Mouse (Mus musculus) heart, postnatal 25 days (tissue): Measurements from ENCODE around the gene Gm17469. TPM values are rescaled to one million over a fixed set of nuclear protein-coding genes. Genes with fewer than 3 reads are reported as not detected.
"Not testable (repeated sequence)": the region's sequence is repeated elsewhere in the genome, so short reads cannot be mapped to it uniquely, and the experiment has no call there.

Experiments
- DNase-seq: peaks from one replicate; pipeline ENCODE4 v3.0.0; 2022; ENCODE audit warnings: low spot score
- intact Hi-C: fragments of 180-260 bp; cut with DNase I; formaldehyde crosslinking; loops from one replicate; pipeline ENCODE4 v1.15.1; 2025
- total RNA-seq, 2 experiments: library from RNA; stranded (reverse); gene quantifications; 2 replicates each; pipeline ENCODE4 v1.2.3; 2021

Gene Gm17469
- not detected for total RNA-seq

- intact Hi-C loops, DNase-seq: not testable (repeated sequence)
Measured at GRCm38 (mm10) chrX:124629593-124629992, at the start of gene Gm17469. TSS of gene Gm17469 (plus strand) at chrX:124629893.

Other genes starting within 250 kb of the Gm17469 start
- not detected for gene Gm17584, start 129.3 kb upstream of the Gm17469 start, total RNA-seq